Mouse (Mus musculus) T-cell, adult 2 months (primary cell): ENCODE data around the gene Trim47.
"Not testable (repeated sequence)": the region's sequence is repeated elsewhere in the genome, so short reads cannot be mapped to it uniquely, and the experiment has no call there.

Source experiments
- DNase-seq: peaks from one replicate; pipeline ENCODE4 v3.0.0; 2022; ENCODE audit warnings: low spot score

The Trim47 gene

DNA sequence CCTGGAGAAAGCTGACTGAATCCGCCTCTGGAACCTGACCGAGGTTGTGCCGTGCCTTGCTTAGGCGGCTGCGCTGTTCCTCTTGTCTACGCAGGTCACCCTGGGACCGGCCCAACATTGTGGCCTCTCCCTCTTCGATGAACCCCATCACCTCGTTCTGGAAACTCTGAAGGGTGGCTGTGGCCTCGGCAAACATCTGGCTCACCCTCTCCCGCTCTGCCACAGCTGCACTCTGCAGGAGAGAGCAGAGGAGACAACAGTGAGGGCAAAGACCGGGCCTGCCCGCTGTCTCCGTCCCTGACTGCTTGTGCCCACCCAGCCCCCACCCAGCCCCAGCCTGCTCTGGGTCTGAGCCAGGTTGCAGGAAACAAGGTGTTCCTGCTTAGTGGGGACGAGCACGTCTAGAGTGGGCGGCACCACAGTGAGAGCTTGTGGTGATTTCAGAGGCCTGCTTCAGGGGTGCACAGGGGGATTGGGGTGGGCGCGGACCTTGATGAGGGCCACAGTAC lies 19.2 kb downstream of the Trim47 start:
- no peak for DNase-seq

DNA sequence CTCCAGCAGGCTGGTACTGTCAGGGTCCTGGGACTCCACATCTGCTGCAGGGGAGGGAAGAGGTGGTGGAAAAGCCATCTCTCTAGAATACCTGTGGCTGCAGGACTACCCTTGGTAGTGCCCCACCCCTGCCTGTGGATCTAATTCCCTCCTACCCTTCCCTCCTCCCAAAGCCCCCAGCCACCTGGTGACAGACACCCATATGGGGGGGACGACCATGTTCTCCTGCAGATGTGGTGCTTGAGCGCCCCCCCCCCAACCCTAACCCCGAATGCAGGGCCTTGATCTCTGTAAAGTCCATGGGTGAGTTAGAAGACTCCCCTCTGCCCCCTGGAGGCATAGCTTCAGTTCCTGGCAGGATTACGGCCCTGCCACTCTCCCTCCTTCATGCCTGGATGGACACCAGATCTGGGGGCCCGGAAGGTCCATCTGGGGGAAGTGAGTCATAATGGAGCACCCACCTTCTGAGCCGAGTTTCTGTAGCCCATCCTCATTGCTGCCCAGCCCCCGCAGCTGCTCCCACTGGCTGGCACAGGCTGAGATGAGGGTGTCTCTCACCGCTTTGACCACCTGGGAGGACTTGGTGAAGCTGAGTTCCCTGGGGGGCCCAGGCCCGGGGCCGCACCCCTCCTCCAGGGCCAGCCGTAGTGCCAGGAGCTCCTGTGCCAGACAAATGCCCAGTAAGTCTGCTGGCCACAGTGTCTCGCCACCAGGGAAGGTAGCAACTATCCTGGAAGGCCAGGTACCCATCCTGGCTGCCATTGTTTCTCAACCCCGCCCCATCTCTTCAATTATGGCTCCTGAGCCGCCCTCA lies 19.8 kb downstream of the Trim47 start:
- no peak for DNase-seq

DNA sequence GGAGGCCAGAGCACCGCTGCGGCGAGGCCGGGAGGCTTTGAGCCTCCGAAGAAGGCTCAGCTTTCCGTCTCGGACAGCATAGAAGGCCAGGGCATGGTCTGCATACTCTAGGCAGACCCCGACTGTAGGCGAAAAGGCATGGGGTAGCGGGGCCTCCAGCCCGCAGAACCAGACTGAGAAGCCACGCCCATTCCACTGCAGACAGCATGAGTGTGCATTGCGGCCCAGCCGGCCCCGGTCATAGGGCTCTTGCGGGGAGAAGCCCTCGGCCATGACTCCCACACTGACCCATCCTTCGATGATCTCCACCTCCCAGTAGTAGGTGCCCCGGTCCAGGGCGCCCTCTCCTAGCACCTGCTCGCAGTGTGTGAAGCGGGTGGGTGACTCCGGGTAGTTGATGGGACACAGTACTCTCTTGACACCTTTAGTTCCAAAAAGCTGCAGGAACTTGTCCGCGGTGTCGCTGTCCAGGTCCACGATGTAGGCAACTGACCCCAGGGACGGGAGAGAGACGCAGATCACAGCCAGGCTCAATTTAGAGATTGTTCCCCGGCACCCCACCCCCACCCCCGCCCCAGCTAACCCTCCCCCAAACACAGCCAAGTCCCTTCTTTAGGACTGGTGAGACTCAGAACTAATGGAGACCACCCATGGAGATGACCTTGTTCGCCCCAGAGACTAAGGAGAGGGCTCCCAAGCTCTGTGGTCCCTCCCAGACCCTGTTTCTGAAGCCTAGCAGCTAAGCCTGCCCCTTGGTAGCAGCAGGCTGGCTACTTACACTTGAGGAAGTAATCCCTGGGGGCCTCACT lies 20.7 kb downstream of the Trim47 start:
- DNase-seq = no peak

DNA sequence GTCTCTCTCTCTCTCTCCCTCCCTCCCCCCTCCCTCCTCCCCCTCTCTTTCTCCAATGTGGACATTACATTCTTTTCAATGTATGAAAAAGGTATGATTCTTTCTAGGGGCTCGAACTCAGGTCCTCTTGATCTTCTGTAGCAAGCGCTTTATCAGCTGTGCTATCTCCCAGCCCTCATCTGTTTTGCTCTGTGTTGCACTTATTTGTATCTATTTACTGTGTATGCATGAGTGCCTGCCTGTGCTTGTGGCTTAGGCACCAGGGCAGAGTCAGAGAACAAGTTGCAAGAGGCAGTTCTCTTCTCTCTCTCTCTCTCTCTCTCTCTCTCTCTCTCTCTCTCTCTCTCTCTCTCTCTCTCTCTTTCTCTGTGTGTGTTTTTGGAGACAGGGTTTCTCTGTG lies 21.9 kb downstream of the Trim47 start:
- no peak for DNase-seq

DNA sequence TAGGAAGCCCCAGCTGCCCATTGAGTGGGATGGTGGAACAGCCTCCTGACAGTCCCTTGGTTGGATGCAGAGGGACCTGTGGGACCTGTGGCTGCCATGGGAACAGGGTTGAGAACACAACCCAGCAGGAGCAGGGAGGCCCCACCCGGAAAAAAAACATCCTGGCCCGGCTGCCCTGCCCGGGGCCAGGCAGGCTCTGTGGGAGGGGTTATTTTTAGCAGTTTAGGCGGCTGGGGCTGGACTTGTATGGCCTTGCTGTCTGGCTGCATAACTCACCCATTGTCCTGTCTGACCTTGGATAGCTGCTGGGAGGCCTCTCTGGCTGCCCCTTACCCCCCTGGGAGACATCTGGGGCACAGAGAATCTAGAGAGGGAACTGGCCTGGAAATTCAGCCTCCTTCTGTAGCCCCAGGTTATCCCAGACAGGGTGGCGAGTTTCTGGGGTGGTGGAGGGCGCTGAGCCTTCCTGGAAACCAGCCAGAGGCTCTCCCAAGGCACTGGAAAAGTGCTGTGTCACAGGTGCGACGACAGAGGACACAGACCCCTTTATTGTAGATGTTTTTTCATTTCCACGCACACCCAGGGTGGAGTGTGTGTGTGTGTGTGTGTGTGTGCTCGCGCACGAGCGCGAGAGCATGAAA lies 22.9 kb downstream of the Trim47 start:
- no peak for DNase-seq

DNA sequence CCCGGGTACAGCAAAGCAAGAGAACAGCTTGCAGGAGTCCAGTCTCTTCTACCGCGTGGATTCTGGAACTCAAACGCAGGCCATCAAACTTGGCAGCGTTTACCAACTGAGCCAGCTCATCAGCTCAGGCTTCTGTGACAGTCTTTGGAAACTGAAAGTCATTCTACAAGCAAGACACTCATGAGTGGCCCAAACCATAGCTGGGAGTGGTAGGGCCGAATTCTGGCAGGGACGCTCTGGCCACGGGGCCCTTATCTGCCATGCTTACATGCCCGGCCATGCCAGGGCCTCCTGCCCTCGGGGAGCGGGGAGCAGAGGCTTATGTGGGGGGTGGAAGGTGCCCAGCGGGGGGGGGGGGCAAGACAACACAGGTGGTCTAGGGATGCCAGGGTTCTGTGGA lies 23.4 kb downstream of the Trim47 start:
- DNase-seq = no peak

DNA sequence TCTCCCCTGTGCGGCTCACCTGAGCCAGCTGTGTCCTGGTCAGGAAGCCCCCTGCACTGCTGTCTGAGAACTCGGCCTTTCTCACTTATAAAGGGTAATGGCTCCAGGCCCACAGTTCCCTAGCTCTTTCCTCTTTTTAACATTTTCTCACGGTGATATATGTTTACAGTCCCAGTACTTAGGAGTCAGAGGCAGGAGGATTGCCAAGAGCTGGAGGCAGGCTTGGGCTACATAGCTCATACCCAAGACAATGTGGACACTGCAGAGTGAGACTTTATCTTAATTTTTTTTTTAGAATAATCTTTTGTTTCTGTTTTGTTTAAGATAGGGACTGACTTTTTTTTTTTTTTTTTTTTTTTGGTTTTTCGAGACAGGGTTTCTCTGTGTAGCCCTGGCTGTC lies 24.5 kb downstream of the Trim47 start:
- no peak for DNase-seq

DNA sequence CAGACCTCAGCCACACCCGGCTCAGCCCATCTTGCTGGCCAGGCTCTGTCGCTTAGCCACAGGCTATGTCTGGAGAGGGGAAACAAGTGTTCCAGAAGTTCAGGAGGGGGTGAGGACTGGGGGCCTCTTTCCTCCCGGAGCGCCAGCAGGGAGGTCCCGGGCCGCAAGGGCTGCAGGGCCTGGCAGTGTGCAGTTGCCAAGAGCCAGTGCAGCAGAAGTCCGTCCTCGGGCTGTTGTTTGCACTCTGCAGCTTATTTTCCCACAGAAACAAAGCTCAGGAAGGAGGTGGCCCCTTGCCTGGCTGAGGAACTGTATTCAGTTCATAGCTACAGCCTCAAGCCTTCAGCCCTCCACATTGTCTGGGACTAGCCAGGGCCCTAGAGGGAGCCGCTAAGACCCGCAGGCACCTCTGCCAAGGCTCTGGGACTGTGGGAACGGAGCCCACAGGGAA lies 25.1 kb downstream of the Trim47 start:
- DNase-seq = no peak

DNA sequence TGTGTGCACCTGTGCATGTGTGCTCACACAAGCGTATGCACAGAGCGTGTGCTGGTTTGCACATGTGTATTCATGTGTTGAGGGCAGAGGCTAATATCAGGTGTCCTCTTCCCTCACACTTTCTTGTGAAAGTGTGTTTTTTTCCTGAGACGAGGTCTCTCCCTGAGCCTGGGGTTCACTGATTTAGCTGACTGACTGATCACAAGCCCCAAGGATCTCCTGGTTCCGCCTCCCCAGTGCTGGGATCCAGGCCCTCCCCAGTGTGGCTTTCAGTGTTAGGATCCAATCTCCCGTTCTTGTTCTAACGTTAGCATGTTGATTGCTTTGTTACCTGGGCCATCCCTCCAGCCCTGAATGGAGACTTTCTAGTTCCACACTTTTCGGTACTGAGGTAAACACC lies 26.2 kb downstream of the Trim47 start:
- no peak for DNase-seq

DNA sequence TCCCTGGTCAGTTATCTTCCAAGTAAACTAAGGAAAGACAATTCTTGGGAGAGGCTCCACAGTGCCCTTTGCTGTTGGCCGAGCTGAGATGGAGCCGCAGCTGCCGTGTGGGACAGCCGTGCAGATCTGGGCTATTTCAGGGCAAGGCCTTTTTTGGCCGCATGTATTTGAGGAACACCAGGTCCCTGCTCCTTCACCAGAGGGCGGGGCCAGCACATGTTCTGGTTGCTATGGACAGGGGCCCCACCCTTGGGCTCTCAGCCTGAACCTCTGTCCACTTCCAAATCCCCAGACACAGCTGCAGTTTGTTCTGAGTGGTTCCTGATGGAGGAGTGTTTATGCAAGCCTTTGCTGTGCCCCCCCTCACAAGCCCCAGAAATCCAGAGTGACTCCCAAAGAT lies 26.6 kb downstream of the Trim47 start:
- no peak for DNase-seq

DNA sequence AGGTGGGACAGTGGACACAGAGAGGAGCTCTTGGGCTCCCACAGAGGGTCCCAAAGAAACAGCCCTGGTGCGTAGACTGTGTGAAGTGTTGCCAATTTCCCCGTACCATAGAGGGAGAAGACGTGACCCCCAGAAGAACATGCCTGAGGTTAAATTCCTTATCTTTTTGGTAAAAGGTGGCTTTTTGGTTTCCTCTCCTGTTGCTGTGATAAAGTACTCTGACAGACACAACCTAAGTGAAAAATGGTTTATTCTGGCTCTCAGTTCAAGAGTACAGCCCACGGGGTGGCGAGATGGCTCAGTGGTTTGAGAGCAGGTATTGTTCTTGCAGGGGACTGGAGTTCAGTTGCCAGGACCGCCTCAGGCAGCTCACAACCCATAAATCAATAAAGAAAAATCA lies 27.5 kb downstream of the Trim47 start:
- DNase-seq = no peak

DNA sequence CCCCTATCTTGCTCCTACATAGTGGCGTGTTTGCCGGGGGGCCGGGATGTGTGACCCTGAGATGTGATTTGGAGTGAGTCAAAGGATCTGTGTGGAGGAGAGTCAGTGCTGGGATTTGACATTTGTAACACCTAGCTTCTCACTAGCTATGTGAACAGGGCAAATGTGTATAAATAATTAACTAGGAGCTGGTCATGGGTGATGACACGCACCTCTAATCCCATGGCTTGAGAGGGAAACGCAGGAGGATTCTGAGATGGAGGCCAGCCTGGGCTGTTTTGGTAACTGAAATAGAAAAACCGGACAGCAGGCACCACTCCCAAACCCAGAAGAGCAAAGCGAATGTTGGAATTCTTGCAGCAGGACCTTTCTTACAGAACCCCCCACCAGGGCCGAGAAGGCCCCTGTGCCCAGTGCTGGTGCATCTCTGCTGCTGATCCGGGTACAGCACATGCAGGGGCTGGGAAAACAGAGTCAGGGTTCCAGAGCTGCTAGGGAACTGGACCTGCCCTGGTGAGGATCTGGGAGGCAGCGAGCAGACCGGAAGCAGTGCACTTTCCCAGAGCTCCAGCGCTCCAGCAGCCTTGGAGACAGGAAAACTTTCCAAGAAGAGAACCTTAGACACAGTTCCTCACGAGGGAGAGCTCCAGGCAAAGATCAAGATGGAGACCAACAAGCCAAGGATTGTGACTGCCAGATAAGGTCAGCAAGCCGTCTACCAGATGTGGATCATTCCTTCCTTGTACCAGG lies 28.1 kb downstream of the Trim47 start:
- no peak for DNase-seq

DNA sequence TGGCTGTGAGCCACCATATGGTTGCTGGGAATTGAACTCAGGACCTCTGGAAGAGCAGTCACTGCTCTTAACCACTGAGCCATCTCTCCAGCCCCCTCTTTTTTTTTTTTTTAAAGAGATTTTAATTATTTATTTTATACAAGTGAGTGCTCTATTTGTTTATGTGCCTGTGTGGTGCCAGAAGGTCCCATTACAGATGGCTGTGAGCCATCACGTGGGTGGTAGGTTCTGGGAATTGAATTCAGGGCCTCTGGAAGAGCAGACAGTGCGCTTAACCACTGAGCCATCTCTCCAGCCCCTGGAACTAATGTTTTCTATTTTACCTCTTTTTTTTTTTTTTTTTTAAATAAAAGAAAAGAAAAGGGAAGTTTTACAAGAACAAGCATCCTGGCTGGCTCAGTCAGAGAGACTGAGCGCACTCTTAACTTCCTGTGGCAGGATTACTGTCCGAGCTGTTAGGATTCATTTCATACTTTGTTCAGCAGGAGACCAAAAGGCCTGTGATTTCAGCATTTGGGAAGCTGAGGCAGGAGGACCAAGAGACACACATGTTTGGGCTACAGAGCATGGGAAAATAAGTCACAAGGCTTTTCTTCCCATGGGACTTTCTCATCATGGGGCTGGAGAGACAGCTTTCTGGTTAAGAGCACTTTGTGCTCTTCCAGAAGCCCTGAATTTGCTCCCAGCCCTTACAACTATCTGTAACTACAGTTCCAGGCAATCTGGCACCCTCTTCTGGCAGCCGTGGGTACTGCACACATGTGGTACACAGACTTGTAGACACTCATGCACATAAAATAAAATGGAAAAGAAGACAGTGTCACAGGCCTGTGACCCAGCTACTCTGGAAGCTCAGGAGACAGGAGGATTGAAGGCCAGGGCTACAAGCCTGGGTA lies 30.5 kb downstream of the Trim47 start:
- DNase-seq = no peak

DNA sequence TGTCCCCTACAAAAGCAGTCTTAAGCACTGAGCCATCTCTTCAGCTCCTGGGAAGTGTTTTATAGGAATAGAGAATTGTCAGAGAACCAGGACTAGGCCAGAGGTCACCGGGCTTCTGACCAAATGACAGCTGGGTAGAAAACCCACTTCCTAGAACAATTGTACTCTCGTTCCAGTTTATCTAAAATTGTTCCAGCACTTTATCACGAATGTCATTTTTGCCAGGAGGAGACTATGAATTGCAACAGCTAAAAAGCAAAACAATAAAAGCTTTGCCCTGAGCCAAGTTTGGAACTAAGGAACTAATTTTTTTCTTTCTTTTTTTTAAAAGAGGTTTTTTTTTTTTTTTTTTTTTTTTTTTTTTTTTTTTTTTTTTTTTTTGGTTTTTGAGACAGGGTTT lies 31.4 kb downstream of the Trim47 start:
- DNase-seq = no peak

DNA sequence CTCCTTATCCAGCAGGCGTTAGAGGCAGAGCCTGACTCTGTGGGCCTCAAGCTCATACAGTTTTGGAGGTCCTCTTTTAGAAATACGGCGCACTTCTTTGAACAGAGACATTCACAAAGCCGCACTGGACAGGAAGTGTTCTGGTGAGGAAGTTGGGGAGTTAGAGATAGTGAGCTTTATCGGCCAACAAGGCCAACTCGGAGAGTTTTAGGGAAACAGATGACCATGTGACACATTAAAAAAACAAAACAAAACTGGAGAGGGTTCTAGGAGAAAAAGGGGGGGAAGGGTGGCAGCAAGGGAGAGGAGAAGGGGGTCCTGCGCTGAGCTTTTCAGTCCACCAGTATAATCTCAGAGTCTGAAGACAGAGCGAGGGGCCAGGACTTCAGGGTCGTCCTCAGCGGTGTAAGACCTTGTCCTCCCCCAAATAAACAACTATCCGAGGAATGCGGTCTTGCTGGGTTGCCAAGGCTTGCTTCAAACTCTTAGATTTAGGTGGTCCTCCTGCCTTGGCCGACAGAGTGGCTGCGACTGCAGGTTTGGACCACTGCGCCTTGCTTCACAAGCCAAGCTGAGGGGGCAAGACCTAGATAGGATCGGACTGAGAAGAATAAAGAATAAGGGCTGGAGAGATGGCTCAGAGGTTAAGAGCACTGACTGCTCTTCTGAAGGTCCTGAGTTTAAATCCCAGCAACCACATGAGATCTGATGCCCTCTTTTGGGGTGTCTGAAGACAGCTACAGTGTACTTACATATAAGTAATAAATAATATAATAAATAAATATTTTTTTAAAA lies 33.0 kb downstream of the Trim47 start:
- no peak for DNase-seq

DNA sequence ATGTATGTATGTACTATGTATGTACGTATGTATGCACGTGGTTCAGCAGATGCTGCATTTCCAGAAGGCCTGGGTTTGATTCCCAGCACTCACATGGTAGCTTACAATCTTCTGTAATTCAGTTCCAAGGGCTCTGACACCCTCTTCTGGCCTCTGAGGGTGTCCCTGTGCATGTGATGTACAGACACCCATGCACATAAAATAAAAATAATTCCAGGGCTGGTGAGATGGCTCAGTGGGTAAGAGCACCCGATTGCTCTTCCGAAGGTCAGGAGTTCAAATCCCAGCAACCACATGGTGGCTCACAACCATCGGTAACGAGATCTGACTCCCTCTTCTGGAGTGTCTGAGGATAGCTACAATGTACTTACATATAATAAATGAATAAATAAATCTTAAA lies 34.1 kb downstream of the Trim47 start:
- DNase-seq = not testable (repeated sequence)

DNA sequence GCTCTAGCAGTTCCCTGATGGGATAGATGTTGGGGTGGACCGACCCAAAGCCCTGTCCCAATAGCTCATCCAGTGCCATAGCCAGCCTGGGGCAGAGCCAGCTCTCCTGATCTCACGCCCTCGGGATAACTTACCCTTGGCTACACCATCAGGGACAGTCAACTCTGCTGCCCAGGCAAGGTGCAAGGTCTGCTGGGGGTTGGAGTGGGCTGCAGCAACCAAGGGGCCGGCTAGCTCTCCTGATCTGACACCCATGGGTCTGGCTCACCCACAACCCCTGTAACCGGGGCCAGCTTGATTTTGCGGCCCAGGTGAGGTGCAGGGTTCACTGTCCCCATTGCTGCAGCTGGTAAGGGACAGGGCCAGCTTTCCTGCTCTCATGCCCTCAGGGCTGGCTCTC lies 35.4 kb downstream of the Trim47 start:
- DNase-seq = no peak

DNA sequence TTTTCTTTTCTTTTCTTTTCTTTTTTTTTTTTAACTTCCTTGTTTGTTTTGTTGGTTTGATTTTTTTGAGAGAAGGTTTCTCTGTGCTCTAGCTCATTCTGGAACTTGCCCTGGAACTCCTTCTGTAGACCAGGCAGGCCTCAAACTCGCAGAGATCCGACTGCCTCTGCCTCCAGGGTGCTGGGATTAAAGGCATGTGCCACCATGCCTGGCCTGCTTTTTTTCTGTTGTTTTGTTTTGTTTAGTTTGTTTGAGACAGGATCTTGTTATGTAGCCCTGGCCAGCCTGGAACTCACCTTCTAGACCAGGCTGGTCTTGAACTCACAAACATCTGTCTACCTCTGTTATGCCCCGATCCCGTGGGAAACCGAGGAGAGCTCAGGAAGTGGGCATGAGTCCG lies 37.5 kb downstream of the Trim47 start:
- no peak for DNase-seq

DNA sequence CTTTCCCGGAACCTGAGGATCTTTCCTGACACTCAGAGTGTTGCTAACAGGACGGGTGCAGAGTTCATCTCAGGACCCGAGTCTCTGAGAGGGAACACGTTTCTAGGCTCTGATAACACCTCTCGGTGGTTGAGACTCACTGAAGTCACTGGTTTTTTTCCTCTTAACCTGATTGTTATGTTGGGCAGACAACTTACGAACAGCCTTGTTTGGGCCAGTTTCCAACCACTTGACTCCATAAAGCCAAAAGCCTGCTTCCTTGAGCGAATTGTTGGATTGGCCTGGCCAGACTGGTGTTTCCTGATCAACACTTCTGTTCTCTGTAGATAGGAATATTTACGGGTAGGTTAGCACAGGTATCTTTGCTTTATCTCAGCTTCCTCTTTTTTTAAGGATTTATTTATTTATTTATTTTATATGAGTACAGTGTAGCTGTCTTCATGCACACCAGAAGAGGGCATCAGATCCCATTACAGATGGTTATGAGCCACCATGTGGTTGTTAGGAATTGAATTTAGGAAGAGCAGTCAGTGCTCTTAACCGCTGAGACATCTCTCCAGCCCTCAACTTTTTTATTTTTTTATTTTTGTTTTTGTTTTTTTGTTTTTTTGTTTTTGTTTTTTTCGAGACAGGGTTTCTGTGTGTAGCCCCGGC lies 38.1 kb downstream of the Trim47 start:
- DNase-seq = no peak

DNA sequence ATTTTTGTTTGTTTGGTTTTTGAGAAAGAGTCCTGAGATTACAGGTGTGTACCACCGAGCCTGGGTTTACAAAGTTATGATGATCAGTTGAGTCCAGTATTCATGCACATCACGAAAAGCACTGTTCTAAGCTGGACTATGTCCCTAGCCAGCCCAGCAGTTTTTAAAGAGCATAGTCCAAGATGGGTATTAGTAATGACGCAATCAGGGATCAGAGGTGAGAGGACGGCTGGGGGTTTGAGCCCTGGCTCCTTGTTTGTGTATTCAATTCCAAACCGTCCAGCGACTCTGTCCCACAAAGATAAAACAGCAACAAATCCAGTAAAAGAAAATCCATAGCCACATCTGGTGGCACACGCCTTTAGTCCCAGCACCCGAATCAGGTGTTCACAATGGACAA lies 38.8 kb downstream of the Trim47 start:
- no peak for DNase-seq
